Mouse (Mus musculus) forebrain, embryonic 15.5 days (tissue): Measurements from ENCODE around the gene Atp1a1. TPM values are rescaled to one million over a fixed set of nuclear protein-coding genes. Genes with fewer than 3 reads are reported as not detected.

Experiments used
- ATAC-seq: fragments of 200-750 bp; cut with Nextera tagmentation; replicated peaks from 2 replicates; pipeline ENCODE4 v1.8.0; 2017; ENCODE audit warnings: mild to moderate bottlenecking, moderate TSS enrichment, moderate library complexity
- H3K27ac ChIP-seq: fragments of 300-500 bp; sonication (generic); replicated peaks from 2 replicates; pipeline ENCODE4 v1.5.1; 2015; ENCODE audit warnings: mild to moderate bottlenecking, inconsistent platforms
- H3K27me3 ChIP-seq: fragments of 300-500 bp; sonication (generic); 2 replicates; pipeline ENCODE4 v1.6.1; 2015; ENCODE audit warnings: inconsistent platforms
- H3K36me3 ChIP-seq: fragments of 300-500 bp; sonication (generic); 2 replicates; pipeline ENCODE4 v1.6.1; 2015; ENCODE audit warnings: mild to moderate bottlenecking, inconsistent platforms
- H3K4me1 ChIP-seq: fragments of 300-500 bp; sonication (generic); 2 replicates; pipeline ENCODE4 v1.6.1; 2015; ENCODE audit warnings: inconsistent platforms
- H3K4me2 ChIP-seq: fragments of 300-500 bp; sonication (generic); replicated peaks from 2 replicates; pipeline ENCODE4 v1.6.1; 2015; ENCODE audit warnings: mild to moderate bottlenecking, inconsistent platforms
- H3K4me3 ChIP-seq: fragments of 300-500 bp; sonication (generic); 2 replicates; pipeline ENCODE4 v1.5.1; 2015; ENCODE audit warnings: mild to moderate bottlenecking, inconsistent platforms
- H3K9ac ChIP-seq: fragments of 300-500 bp; sonication (generic); replicated peaks from 2 replicates; pipeline ENCODE4 v1.6.1; 2015; ENCODE audit warnings: mild to moderate bottlenecking, inconsistent platforms
- H3K9me3 ChIP-seq: fragments of 300-500 bp; sonication (generic); 2 replicates; pipeline ENCODE4 v1.6.1; 2016; ENCODE audit warnings: inconsistent platforms
- WGBS: fragments of 180-500 bp; shearing (Covaris S2); methylation state at CpG from one replicate; pipeline ENCODE4 v1.1.7; 2015; ENCODE audit warnings: mixed read lengths; 5-methylcytosine and 5-hydroxymethylcytosine counted together
- polyA plus RNA-seq: library from polyadenylated mRNA; unstranded; fragments of >200 nt; fragmentation: Nextera tagmentation; extraction: Ambion mirVana; gene quantifications from 2 replicates; pipeline ENCODE4 v1.2.1, GENCODE M21; 2015

The Atp1a1 gene
- polyA plus RNA-seq, 1 experiment from 2014 or later: 39.7 TPM

DNA sequence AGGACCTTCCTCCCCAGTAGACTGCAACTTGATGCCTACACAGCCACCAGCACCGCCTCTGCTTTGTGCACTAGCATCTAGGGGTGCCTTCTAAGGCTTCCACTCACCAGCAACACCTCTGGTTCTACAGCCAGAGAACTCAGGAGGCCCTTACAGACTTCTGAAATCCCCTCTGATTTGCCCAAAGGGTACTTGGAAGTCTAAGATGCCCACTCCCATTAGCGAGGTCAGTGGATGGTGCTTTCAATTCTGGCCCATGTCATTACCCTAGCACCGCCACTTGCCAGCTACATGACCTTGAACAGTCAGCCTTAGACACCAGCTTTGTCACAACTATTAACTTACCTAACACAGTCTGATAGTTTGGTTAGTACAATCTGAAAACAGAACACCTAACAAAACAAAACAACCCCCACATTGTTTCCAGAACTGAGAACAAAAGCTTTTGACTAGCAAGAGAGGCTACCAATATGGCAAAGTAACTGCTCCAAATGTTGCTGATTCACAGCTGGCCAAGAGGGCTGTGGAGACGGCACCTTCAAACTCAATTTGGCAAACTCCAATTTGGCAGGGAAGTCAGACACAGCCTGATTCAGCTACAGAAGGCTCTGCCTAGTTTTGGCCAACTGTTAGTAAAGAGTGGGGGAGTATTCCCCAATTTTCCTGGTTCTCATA lies 6.1 kb downstream of the Atp1a1 start:
- peaks cover 73% of the 10 kb centered on the region for H3K4me1 ChIP-seq
- no peak overlapping the region for H3K9ac ChIP-seq
- H3K4me3 ChIP-seq: no peak overlapping the region
- no peaks in the 10 kb centered on the region for H3K9me3 ChIP-seq
- no peaks in the 10 kb centered on the region; the same call in 1 of the 2 replicates for H3K36me3 ChIP-seq
- H3K27me3 ChIP-seq: no peaks in the 10 kb centered on the region
- H3K27ac ChIP-seq: 0 out of 2 replicates have a peak overlapping the region, but pooled peaks have one; percentile 17
- WGBS: 69% methylated on average over 4 of the region's 4 CpGs
- no peak overlapping the region for H3K4me2 ChIP-seq
- ATAC-seq: no peak

- Histone ChIP-seq H3K4me3 (no peak overlapping the region), H3K4me1 (peaks cover 70% of the 10 kb centered on the region), H3K9me3 (no peaks in the 10 kb centered on the region), H3K4me2 (no peak overlapping the region), H3K27ac (no peak overlapping the region), H3K9ac (no peak overlapping the region), H3K27me3 (no peaks in the 10 kb centered on the region), H3K36me3 (no peaks in the 10 kb centered on the region; the same call in 1 of the 2 replicates)
- no peak for ATAC-seq
- 33% methylated on average over 10 of the region's 10 CpGs for WGBS
Measured at GRCm38 (mm10) chr3:101597317-101598096, 7.0 kb downstream of the Atp1a1 start.

GRCm38 (mm10) chr3:101596686-101597085 lies 7.8 kb downstream of the Atp1a1 start:
- WGBS: 30% methylated on average over 8 of the region's 8 CpGs
- no peak overlapping the region for H3K9ac ChIP-seq
- no peaks in the 10 kb centered on the region for H3K9me3 ChIP-seq
- peaks cover 6% of the 10 kb centered on the region for H3K36me3 ChIP-seq
- peaks cover 70% of the 10 kb centered on the region for H3K4me1 ChIP-seq
- peak overlapping the region; percentile 34; the same call in 1 of the 2 replicates for H3K27ac ChIP-seq
- H3K4me3 ChIP-seq: no peak overlapping the region
- H3K27me3 ChIP-seq: no peaks in the 10 kb centered on the region
- peak; percentile 33; the same call in 1 of the 2 replicates for ATAC-seq
- H3K4me2 ChIP-seq: 0 out of 2 replicates have a peak overlapping the region, but pooled peaks have one; percentile 4

GRCm38 (mm10) chr3:101595866-101596630 lies 8.4 kb downstream of the Atp1a1 start:
- Histone ChIP-seq H3K4me3 (no peak overlapping the region), H3K36me3 (peaks cover 12% of the 10 kb centered on the region), H3K27ac (peak overlapping the region; percentile 34), H3K9ac (no peak overlapping the region), H3K4me1 (peaks cover 64% of the 10 kb centered on the region), H3K9me3 (no peaks in the 10 kb centered on the region), H3K4me2 (0 out of 2 replicates have a peak overlapping the region, but pooled peaks have one; percentile 4), H3K27me3 (no peaks in the 10 kb centered on the region)
- 0 out of 2 replicates have a peak, but pooled peaks have one; percentile 4 for ATAC-seq
- WGBS: 66% methylated on average over 14 of the region's 14 CpGs

- Histone ChIP-seq H3K4me1 (peaks cover 53% of the 10 kb centered on the region), H3K36me3 (peaks cover 22% of the 10 kb centered on the region), H3K27me3 (no peaks in the 10 kb centered on the region), H3K4me3 (no peak overlapping the region), H3K4me2 (no peak overlapping the region), H3K9ac (no peak overlapping the region), H3K27ac (no peak overlapping the region), H3K9me3 (no peaks in the 10 kb centered on the region)
- no peak for ATAC-seq
- 82% methylated on average over 5 of the region's 5 CpGs for WGBS
Measured at GRCm38 (mm10) chr3:101594982-101595381, 9.5 kb downstream of the Atp1a1 start.

- peak overlapping the region; percentile 47; the same call in 1 of the 2 replicates for H3K27ac ChIP-seq
- no peak for ATAC-seq
- WGBS: 65% methylated on average over 7 of the region's 7 CpGs
Measured at GRCm38 (mm10) chr3:101593266-101593651, 11.2 kb downstream of the Atp1a1 start.

GRCm38 (mm10) chr3:101592281-101593265 lies 11.9 kb downstream of the Atp1a1 start:
- 68% methylated on average over 21 of the region's 21 CpGs for WGBS
- Histone ChIP-seq H3K4me2 (no peak overlapping the region), H3K27ac (peak overlapping the region; percentile 47), H3K4me1 (peaks cover 29% of the 10 kb centered on the region), H3K9ac (no peak overlapping the region), H3K36me3 (peaks cover 43% of the 10 kb centered on the region), H3K9me3 (no peaks in the 10 kb centered on the region), H3K27me3 (no peaks in the 10 kb centered on the region), H3K4me3 (no peak overlapping the region)
- ATAC-seq: no peak

More at GRCm38 (mm10) chr3:101593266-101593651, 11.2 kb downstream of the Atp1a1 start:
- Histone ChIP-seq H3K36me3 (peaks cover 39% of the 10 kb centered on the region), H3K9ac (no peak overlapping the region), H3K4me2 (no peak overlapping the region), H3K4me3 (no peak overlapping the region), H3K4me1 (peaks cover 36% of the 10 kb centered on the region), H3K27me3 (no peaks in the 10 kb centered on the region), H3K9me3 (no peaks in the 10 kb centered on the region)

DNA sequence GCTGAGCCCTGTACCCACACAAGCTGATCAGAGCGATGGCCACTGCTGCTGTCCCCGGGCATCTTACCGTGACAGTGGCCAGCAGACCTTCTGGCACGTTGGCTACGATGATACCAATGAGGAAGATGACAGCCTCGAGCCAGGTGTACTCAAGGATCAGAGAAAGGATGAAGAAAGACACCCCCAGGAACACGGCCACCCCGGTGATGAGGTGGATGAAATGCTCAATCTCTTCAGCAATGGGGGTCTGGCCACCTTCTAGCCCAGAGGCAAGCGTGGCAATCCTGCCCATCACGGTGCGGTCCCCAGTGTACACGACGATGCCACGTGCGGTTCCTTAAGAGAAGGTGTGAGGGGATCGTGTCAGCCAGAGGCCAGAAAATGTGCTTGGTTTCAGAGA lies 14.1 kb downstream of the Atp1a1 start:
- peaks cover 64% of the 10 kb centered on the region for H3K36me3 ChIP-seq

DNA sequence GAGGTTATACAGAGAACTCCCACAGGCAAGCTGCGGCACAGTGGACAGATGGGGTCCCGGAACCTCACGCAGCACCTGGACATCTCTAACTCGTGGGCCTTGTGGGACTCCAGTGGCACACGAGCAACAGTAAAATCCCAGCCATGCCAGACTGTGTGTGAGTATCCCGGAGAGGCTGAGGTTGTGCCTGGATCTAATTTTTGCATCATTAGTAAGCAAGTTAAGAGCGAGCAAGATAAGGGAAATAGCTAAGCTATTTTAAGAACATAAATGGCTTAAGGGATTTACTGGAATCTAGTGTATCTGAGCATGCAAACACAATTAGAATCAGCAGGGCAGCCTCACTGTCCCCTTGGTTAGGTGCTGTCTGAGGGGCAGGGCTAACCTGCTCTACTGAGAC lies 16.2 kb downstream of the Atp1a1 start:
- H3K9me3 ChIP-seq: no peaks in the 10 kb centered on the region
- no peaks in the 10 kb centered on the region for H3K27me3 ChIP-seq
- H3K36me3 ChIP-seq: peaks cover 84% of the 10 kb centered on the region
- H3K9ac ChIP-seq: no peak overlapping the region
- no peak overlapping the region for H3K4me3 ChIP-seq
- 93% methylated on average over 7 of the region's 7 CpGs for WGBS
- H3K4me2 ChIP-seq: no peak overlapping the region
- H3K4me1 ChIP-seq: peaks cover 10% of the 10 kb centered on the region; the same call in 1 of the 2 replicates
- no peak for ATAC-seq
- no peak overlapping the region for H3K27ac ChIP-seq

More for the DNA sequence above, 14.1 kb downstream of the Atp1a1 start:
- peaks cover 11% of the 10 kb centered on the region; the same call in 1 of the 2 replicates for H3K4me1 ChIP-seq
- no peak overlapping the region for H3K4me3 ChIP-seq
- no peak overlapping the region for H3K27ac ChIP-seq
- ATAC-seq: no peak
- no peak overlapping the region for H3K4me2 ChIP-seq
- no peaks in the 10 kb centered on the region for H3K9me3 ChIP-seq
- no peaks in the 10 kb centered on the region for H3K27me3 ChIP-seq
- 95% methylated on average over 16 of the region's 16 CpGs for WGBS
- no peak overlapping the region for H3K9ac ChIP-seq

GRCm38 (mm10) chr3:101586794-101587193 lies 17.7 kb downstream of the Atp1a1 start:
- Histone ChIP-seq H3K9ac (no peak overlapping the region), H3K27ac (no peak overlapping the region), H3K27me3 (no peaks in the 10 kb centered on the region), H3K4me1 (no peaks in the 10 kb centered on the region), H3K4me3 (no peak overlapping the region), H3K36me3 (peaks cover 94% of the 10 kb centered on the region), H3K9me3 (no peaks in the 10 kb centered on the region), H3K4me2 (no peak overlapping the region)
- WGBS: 93% methylated on average over 12 of the region's 12 CpGs
- no peak for ATAC-seq

- no peak overlapping the region for H3K9ac ChIP-seq
- no peaks in the 10 kb centered on the region for H3K9me3 ChIP-seq
- WGBS: 89% methylated on average over 3 of the region's 3 CpGs
- no peak overlapping the region for H3K4me2 ChIP-seq
- no peaks in the 10 kb centered on the region for H3K27me3 ChIP-seq
- no peak overlapping the region for H3K27ac ChIP-seq
- peaks cover 8% of the 10 kb centered on the region; the same call in 1 of the 2 replicates for H3K4me1 ChIP-seq
- ATAC-seq: no peak
- H3K36me3 ChIP-seq: peaks cover 68% of the 10 kb centered on the region
- H3K4me3 ChIP-seq: no peak overlapping the region
Measured at GRCm38 (mm10) chr3:101578072-101578471, 26.4 kb downstream of the Atp1a1 start.
